Mouse (Mus musculus): ENCODE measurements around the gene Nudt16l1.
A peak's percentile ranks its signal among the peaks of the same experiment; 100 is the strongest.

The Nudt16l1 gene

DNA sequence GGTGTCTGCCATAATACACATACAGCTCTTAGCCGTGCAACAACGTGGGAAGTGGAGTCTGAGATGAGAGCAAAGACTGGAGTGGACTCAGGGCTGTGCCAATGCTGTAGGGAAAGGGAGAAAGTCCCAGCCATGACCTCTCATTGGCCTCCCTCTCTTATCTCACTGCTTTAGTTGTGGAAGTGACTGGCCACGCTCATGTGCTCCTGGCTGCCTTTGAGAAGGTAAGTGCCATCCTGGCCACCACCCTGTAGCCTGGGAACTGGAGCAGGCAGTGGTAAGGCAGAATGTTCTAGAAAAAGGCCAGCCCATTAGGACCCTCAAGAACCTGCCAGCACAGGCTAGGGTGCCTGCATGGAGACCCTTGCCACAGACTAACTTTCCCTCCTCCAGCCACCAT, 22.6 kb upstream of the Nudt16l1 start:
- DNase-seq = no peak

- DNase-seq = no peak
Observed at GRCm38 (mm10) chr16:4916608-4917007, 22.0 kb upstream of the Nudt16l1 start.

DNA sequence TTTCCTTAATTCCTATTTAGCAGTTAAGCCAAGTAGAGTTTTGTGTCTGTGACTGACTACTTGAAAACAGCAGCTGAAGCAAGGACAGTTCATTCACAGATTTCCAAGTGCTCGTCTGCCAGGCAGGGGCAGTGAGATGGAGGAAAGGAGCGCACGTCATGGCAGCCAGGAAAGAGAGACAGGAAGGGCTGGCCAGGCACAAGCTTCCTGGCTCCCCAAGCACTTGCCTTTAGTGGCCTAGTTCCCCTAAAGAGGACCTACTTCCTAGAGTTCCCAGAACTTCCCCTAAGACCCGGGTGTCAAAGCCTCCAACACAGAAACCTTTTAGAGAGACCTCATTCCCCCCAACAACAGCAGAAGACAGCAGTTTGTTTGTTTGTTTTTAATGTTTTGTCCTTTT, 18.0 kb upstream of the Nudt16l1 start:
- DNase-seq = no peak

DNA sequence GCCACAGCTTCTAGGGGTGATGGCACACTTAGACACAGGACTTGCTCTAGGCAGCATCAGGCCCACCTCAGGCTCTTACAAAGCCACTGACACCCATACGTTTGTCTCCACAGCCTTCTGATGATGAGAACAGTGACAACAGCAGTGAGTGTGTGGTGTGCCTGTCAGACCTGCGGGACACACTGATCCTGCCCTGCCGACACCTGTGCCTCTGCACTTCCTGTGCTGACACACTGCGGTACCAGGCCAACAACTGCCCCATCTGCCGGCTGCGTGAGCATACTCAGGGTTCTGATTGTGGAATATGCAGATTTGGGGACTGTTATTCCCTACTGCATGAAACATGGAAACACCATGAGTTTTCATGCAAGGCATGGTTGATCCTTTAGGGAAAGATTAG, 16.1 kb upstream of the Nudt16l1 start:
- no peak for DNase-seq

DNA sequence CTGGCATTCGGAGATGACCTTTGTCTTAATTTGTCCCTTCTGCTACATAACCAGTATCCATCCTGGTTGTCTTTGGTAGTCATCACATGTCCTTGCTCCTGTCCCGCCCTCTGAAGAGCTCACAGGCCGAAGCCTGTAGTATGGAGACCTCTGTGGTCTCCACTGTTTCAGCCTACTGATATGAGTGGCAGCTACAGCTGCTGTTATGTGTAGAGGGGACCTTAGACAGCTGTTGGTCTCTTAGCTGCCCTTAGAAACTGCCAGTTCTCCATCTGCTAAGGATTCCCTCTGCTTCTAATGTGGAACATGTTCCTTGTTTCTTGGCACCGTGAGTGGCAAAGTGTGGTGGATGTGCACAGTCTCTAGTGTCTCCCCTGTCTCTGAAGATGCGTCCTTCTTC, 14.6 kb upstream of the Nudt16l1 start:
- no peak for DNase-seq

GRCm38 (mm10) chr16:4927967-4928366, 10.6 kb upstream of the Nudt16l1 start:
- no peak for DNase-seq

DNA sequence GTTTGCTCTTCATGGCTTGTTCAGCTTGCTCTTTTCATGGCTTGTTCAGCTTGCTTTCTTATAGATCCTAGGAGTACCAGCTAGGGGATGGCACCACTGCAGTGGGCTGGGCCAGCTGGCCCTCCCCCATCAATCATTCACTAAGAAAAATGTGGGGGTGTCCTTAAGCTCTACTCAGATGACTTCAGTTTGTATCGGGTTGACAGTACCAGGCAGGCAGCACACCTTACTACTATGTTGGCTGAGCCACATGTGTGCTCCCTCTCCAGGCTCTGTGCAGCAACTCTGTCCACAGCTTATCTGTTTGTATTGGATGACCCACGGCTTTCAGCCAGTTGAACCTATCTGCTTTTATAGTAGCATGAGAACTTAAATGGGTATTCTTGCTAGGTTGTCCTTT, 10.1 kb upstream of the Nudt16l1 start:
- DNase-seq = no peak

GRCm38 (mm10) chr16:4932429-4932828, 6.1 kb upstream of the Nudt16l1 start:
- DNase-seq = no peak

- DNase-seq = no peak
Observed at GRCm38 (mm10) chr16:4935430-4935829, 3.1 kb upstream of the Nudt16l1 start.

GRCm38 (mm10) chr16:4935931-4936703, 2.4 kb upstream of the Nudt16l1 start:
- no peak for DNase-seq

- DNase-seq = no peak
Observed at GRCm38 (mm10) chr16:4937351-4938190, 990 bp upstream of the Nudt16l1 start.

- DNase-seq = peak; percentile 96 to 97
Observed at GRCm38 (mm10) chr16:4938989-4939388, 428 bp downstream of the Nudt16l1 start.

DNA sequence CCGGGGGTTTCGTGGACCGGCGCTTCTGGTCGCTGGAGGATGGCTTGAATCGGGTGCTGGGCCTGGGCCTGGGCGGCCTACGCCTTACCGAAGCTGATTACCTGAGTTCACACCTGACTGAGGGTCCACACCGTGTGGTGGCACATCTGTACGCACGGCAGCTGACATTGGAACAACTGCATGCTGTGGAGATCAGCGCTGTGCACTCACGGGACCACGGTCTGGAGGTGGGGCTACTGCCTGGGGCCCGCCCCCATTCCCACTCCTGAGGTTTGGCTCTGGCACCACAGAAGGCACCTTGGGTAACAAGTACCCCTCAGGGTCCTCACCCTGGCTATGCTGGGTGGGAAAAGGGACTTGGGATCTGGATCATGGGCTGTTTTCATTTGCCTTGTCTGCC, 851 bp downstream of the Nudt16l1 start:
- no peak for DNase-seq

DNA sequence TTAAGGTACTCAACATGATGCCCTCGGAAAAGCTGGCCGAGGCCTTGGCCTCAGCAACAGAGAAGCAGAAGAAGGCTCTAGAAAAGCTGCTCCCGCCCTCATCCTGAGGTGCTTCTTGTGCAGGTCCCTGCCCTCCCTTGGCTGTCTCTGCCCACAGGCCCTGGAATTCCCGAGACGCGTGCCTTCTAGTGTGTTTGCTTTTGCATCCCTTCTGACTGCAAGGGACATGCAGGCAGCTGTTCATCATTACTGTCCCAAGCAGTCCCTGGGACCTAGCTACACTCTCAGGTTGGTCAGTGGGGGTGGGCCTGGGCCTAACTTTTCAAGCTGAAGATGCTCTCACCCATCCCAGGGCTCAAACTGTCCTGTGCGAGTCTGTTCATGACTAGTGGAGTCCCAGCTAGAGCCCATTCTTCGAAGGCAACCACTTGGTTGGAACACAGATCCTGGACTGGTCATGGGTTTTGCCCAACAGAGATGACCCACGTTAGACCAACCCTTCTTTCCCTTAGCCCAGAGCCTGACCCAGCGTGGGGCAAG, 1.8 kb downstream of the Nudt16l1 start:
- DNase-seq = no peak

- DNase-seq = no peak
Observed at GRCm38 (mm10) chr16:4941016-4941415, 2.5 kb downstream of the Nudt16l1 start.

- DNase-seq = no peak
Observed at GRCm38 (mm10) chr16:4942868-4943267, 4.3 kb downstream of the Nudt16l1 start.

DNA sequence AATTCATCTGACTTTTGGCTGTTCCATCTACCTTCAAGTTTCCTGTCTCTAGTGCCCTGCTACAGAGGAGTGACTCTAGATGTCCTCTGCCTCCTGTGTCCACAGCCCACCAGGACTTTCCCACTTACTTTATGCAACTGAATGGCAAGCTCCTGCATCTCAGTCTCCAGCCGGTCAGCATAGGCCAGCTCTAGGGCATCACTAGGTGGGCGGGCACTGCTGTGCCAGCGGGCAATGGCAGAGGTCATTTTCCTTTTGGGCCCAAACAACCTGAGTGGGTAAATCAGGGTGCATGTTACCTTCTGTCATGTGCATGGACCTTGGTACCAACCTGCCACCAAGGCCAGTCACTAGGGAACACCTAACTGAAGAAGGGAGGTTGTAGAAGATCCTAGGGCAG, 4.9 kb downstream of the Nudt16l1 start:
- no peak for DNase-seq

GRCm38 (mm10) chr16:4945415-4945814, 6.9 kb downstream of the Nudt16l1 start:
- no peak for DNase-seq

GRCm38 (mm10) chr16:4946155-4946554, 7.6 kb downstream of the Nudt16l1 start:
- no peak for DNase-seq

DNA sequence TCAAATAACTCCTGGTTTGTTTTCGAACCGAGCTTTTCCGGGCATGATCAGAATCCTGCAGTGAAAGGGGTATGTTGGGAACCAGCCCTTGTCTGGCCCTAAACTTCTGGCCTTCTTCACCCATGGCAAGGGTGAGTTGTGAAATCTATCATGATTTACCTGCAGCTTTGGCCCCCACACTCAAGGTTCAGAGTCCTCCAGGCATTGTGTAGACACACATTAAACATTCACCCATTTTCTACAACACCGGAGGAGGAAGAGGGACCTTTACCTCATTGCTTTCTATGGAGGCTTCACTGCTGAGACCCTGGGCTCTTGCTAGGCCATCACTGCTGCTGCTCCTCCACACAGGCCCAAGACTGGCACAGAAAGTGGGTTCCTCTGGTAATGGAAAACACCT, 8.8 kb downstream of the Nudt16l1 start:
- no peak for DNase-seq

DNA sequence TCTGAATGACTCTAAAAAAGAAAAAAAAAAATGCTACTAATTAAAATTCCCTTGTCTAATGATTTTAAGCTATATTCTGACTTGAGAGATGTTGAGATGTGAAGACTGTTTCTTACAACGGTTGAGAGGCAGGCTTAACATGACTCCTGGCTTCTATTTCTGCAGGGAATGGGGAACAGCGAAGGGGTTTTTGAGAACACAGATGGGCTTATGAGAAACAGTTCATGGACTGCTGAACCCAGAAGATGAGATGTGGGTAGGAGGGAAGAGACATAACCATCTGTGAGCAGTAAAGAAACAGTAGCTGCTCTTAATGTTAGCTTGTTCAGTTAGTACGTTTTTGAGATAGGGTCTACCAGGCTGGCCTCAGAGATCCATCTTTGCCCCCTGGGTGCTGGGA, 18.0 kb downstream of the Nudt16l1 start:
- no peak for DNase-seq

- DNase-seq = no peak
Observed at GRCm38 (mm10) chr16:4957446-4957845, 18.9 kb downstream of the Nudt16l1 start.

- no peak for DNase-seq
Observed at GRCm38 (mm10) chr16:4960260-4960659, 21.7 kb downstream of the Nudt16l1 start.

- DNase-seq = no peak
Observed at GRCm38 (mm10) chr16:4963346-4963745, 24.8 kb downstream of the Nudt16l1 start.
